In the genomic region with DNA sequence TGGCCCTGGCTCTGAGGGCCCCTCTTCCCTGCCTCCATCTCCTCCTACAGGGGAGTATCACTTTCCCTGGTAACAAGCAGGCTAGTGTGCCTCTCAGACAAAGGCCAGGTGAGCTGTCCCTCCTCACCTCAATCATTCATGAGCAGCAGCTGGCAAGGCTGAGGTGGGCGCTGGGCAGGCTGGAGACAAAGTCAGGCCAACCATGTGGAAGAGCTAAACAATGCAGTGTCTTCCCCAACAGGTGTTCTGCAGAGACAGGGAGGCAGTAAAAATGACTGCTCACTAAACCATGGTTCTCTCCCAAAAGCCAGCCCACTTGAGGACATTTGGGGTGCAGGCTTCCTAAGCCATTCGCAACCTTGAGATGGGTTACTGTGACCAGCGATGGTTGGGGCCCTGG, we compare ENCODE assay signal across 9 mouse cellular contexts. TPM values are rescaled to one million over a fixed set of nuclear protein-coding genes. Genes with fewer than 3 reads are reported as not detected.
DNase-seq lines count a peak whose midpoint lies in the region; ATAC-seq and TF ChIP-seq lines count a peak whose summit lies in the region.
"Had no signal": no experiment of that assay in that cellular context is flagged by ENCODE, and none has a peak within 500 bp of the region (broad histone marks: within the 10 kb centered on the region; RNA-seq: fewer than 3 reads in every experiment).

No protein-coding gene starts in this region.

- no peaks in the 10 kb centered on the region for H3K27me3 ChIP-seq in lung, embryonic 15.5 days
- no peaks in the 10 kb centered on the region for H3K27me3 ChIP-seq in limb, embryonic 10.5 days (ENCODE audit: low read depth, poor library complexity, severe bottlenecking)
- H3K27me3 ChIP-seq in neural tube, embryonic 13.5 days: no peaks in the 10 kb centered on the region

- H3K9me3 ChIP-seq in lung, embryonic 15.5 days: no peaks in the 10 kb centered on the region
- H3K9me3 ChIP-seq in limb, embryonic 10.5 days (replicated peaks): no peaks in the 10 kb centered on the region
- no peaks in the 10 kb centered on the region for H3K9me3 ChIP-seq in neural tube, embryonic 13.5 days

- no peak for DNase-seq in lung, postnatal 10 days
- DNase-seq in limb, embryonic 10.5 days (ENCODE audit: low spot score): no peak
- no peak for DNase-seq in right cerebral cortex, adult 2 months (ENCODE audit: low spot score in 2 of 2)
- no peak for DNase-seq in left cerebral cortex, postnatal 14 days (ENCODE audit: low spot score in 2 of 2)
- DNase-seq in urinary bladder, postnatal 4 days (ENCODE audit: low spot score in 2 of 2): no peak
- DNase-seq: gastrocnemius, postnatal 36 days had no signal

- H3K27ac ChIP-seq in lung, embryonic 15.5 days: peak overlapping the region; percentile 100
- peak overlapping the region; percentile 96 for H3K27ac ChIP-seq in embryonic fibroblast, embryonic 13.5 days (ENCODE audit: insufficient read depth, low read length)
- peak overlapping the region; percentile 100 for H3K27ac ChIP-seq in limb, embryonic 10.5 days
- H3K27ac ChIP-seq in neural tube, embryonic 13.5 days (replicated peaks): peak overlapping the region; percentile 99

- H3K4me3 ChIP-seq in lung, embryonic 15.5 days: no peak overlapping the region
- no peak overlapping the region for H3K4me3 ChIP-seq in embryonic fibroblast, embryonic 13.5 days (ENCODE audit: insufficient read depth, low read length)
- H3K4me3 ChIP-seq in limb, embryonic 10.5 days: peak overlapping the region; percentile 99
- 0 out of 2 replicates have a peak overlapping the region, but pooled peaks have one; percentile 70 for H3K4me3 ChIP-seq in neural tube, embryonic 13.5 days

- no peak for TF ChIP-seq POLR2A in embryonic fibroblast, embryonic 13.5 days (IDR thresholded peaks at IDR 0.05; ENCODE audit: low read depth, low read length)

- intact Hi-C loops in left cerebral cortex, postnatal 14 days (cut with DNase I): no loop called here

- H3K4me2 ChIP-seq in lung, embryonic 15.5 days: peak overlapping the region; percentile 84
- peak overlapping the region; percentile 72 for H3K4me2 ChIP-seq in neural tube, embryonic 13.5 days

- WGBS in lung, embryonic 15.5 days: 53% methylated on average over 3 of the region's 3 CpGs
- 92% methylated on average over 3 of the region's 3 CpGs for WGBS in limb, embryonic 10.5 days
- WGBS in neural tube, embryonic 13.5 days: 72% methylated on average over 3 of the region's 3 CpGs

- no peak for ATAC-seq in lung, embryonic 15.5 days (ENCODE audit: borderline replicate concordance, extremely low read depth, low FRiP score, low TSS enrichment)
- ATAC-seq in neural tube, embryonic 13.5 days (ENCODE audit: low read depth): no peak

- peak overlapping the region; percentile 68; the same call in 1 of the 2 replicates for H3K9ac ChIP-seq in lung, embryonic 15.5 days
- peak overlapping the region; percentile 80 for H3K9ac ChIP-seq in neural tube, embryonic 13.5 days

- H3K4me1 ChIP-seq in lung, embryonic 15.5 days: peaks cover 34% of the 10 kb centered on the region
- H3K4me1 ChIP-seq in embryonic fibroblast, embryonic 13.5 days (ENCODE audit: control insufficient read depth, insufficient read depth, low read length): peaks cover 13% of the 10 kb centered on the region; the same call in 1 of the 2 replicates
- peaks cover 41% of the 10 kb centered on the region for H3K4me1 ChIP-seq in limb, embryonic 10.5 days
- H3K4me1 ChIP-seq in neural tube, embryonic 13.5 days (replicated peaks): peaks cover 39% of the 10 kb centered on the region

- TF ChIP-seq CTCF in embryonic fibroblast, embryonic 13.5 days (IDR thresholded peaks at IDR 0.05; ENCODE audit: borderline replicate concordance, insufficient read depth, low read length): no peak

- H3K36me3 ChIP-seq in lung, embryonic 15.5 days: 0 out of 2 replicates have a peak, but pooled peaks cover 3% of the 10 kb centered on the region
- peaks cover 11% of the 10 kb centered on the region for H3K36me3 ChIP-seq in limb, embryonic 10.5 days
- peaks cover 4% of the 10 kb centered on the region; the same call in 1 of the 2 replicates for H3K36me3 ChIP-seq in neural tube, embryonic 13.5 days

RNA-seq across cellular contexts. Expression of a gene that starts 2.6 kb away (rescaled TPM):
- polyA plus RNA-seq in lung, embryonic 15.5 days (2015; fragmentation: Nextera tagmentation; extraction: Ambion mirVana): 367 and 368 TPM in 2 replicates
- polyA plus RNA-seq in embryonic fibroblast, embryonic 13.5 days (2011; ENCODE audit: insufficient read length, low read depth, missing spikeins): 351 and 422 TPM in 2 replicates
- polyA plus RNA-seq in limb, embryonic 10.5 days (2016; fragmentation: Nextera tagmentation; extraction: Ambion mirVana): 485 and 494 TPM in 2 replicates
- polyA plus RNA-seq in neural tube, embryonic 13.5 days (2015; fragmentation: Nextera tagmentation; extraction: Ambion mirVana): 87.9 and 114 TPM in 2 replicates
- total RNA-seq in left cerebral cortex, postnatal 14 days (2021): 10 to 100 TPM; 52.1 to 61.1 TPM

RNA-seq across cellular contexts. Expression of a gene that starts 22.6 kb away (rescaled TPM):
- 3.7 and 3.8 TPM in 2 replicates for polyA plus RNA-seq in lung, embryonic 15.5 days (2015; fragmentation: Nextera tagmentation; extraction: Ambion mirVana)
- polyA plus RNA-seq in embryonic fibroblast, embryonic 13.5 days (2011; ENCODE audit: insufficient read length, low read depth, missing spikeins): not detected in 2 replicates
- 9.1 and 15.3 TPM in 2 replicates for polyA plus RNA-seq in limb, embryonic 10.5 days (2016; fragmentation: Nextera tagmentation; extraction: Ambion mirVana)
- 14.3 and 14.7 TPM in 2 replicates for polyA plus RNA-seq in neural tube, embryonic 13.5 days (2015; fragmentation: Nextera tagmentation; extraction: Ambion mirVana)
- 1 to 10 TPM; 2.3 to 3.1 TPM for total RNA-seq in left cerebral cortex, postnatal 14 days (2021)
- total RNA-seq: gastrocnemius, postnatal 36 days had no signal

RNA-seq across cellular contexts. Expression of a gene that starts 22.8 kb away (rescaled TPM):
- 29.1 and 32.4 TPM in 2 replicates for polyA plus RNA-seq in lung, embryonic 15.5 days (2015; fragmentation: Nextera tagmentation; extraction: Ambion mirVana)
- 3.1 and 4.9 TPM in 2 replicates for polyA plus RNA-seq in embryonic fibroblast, embryonic 13.5 days (2011; ENCODE audit: insufficient read length, low read depth, missing spikeins)
- polyA plus RNA-seq in limb, embryonic 10.5 days (2016; fragmentation: Nextera tagmentation; extraction: Ambion mirVana): 108 and 140 TPM in 2 replicates
- polyA plus RNA-seq in neural tube, embryonic 13.5 days (2015; fragmentation: Nextera tagmentation; extraction: Ambion mirVana): 343 and 361 TPM in 2 replicates
- 10 to 100 TPM; 68.3 to 71.2 TPM for total RNA-seq in left cerebral cortex, postnatal 14 days (2021)
- total RNA-seq: gastrocnemius, postnatal 36 days had no signal

RNA-seq across cellular contexts. Expression of a gene that starts 30.9 kb away (rescaled TPM):
- polyA plus RNA-seq in lung, embryonic 15.5 days (2015; fragmentation: Nextera tagmentation; extraction: Ambion mirVana): 7.7 and 10.2 TPM in 2 replicates
- not detected in 2 replicates for polyA plus RNA-seq in embryonic fibroblast, embryonic 13.5 days (2011; ENCODE audit: insufficient read length, low read depth, missing spikeins)
- 0.60 TPM in 1 of 2 replicates, not detected in the other for polyA plus RNA-seq in limb, embryonic 10.5 days (2016; fragmentation: Nextera tagmentation; extraction: Ambion mirVana)
- 2.1 and 2.5 TPM in 2 replicates for polyA plus RNA-seq in neural tube, embryonic 13.5 days (2015; fragmentation: Nextera tagmentation; extraction: Ambion mirVana)
- under 1 TPM; 0.59 to 0.72 TPM for total RNA-seq in left cerebral cortex, postnatal 14 days (2021)
- total RNA-seq: gastrocnemius, postnatal 36 days had no signal

RNA-seq across cellular contexts. Expression of a gene that starts 34.4 kb away (rescaled TPM):
- 0.25 and 0.72 TPM in 2 replicates for polyA plus RNA-seq in lung, embryonic 15.5 days (2015; fragmentation: Nextera tagmentation; extraction: Ambion mirVana)
- polyA plus RNA-seq in embryonic fibroblast, embryonic 13.5 days (2011; ENCODE audit: insufficient read length, low read depth, missing spikeins): not detected in 2 replicates
- polyA plus RNA-seq in limb, embryonic 10.5 days (2016; fragmentation: Nextera tagmentation; extraction: Ambion mirVana): not detected in 2 replicates
- polyA plus RNA-seq in neural tube, embryonic 13.5 days (2015; fragmentation: Nextera tagmentation; extraction: Ambion mirVana): 0.67 TPM in 1 of 2 replicates, not detected in the other
- not detected for total RNA-seq in left cerebral cortex, postnatal 14 days (2021)
- total RNA-seq: gastrocnemius, postnatal 36 days had no signal

Comparison
In these comparisons a context has a peak if more than half of its experiments do, and no peak if none do; other contexts are left out.
1. H3K4me3 ChIP-seq: peak in limb, embryonic 10.5 days (single experiment) and neural tube, embryonic 13.5 days (single experiment); none in lung, embryonic 15.5 days (single experiment) and embryonic fibroblast, embryonic 13.5 days (single experiment).
2. Peak in every context shown above with its lines, with median percentiles within 50 percentile points of each other: H3K27ac ChIP-seq.